Comparison of ENCODE assay signal across 11 mouse cellular contexts in the genomic region with DNA sequence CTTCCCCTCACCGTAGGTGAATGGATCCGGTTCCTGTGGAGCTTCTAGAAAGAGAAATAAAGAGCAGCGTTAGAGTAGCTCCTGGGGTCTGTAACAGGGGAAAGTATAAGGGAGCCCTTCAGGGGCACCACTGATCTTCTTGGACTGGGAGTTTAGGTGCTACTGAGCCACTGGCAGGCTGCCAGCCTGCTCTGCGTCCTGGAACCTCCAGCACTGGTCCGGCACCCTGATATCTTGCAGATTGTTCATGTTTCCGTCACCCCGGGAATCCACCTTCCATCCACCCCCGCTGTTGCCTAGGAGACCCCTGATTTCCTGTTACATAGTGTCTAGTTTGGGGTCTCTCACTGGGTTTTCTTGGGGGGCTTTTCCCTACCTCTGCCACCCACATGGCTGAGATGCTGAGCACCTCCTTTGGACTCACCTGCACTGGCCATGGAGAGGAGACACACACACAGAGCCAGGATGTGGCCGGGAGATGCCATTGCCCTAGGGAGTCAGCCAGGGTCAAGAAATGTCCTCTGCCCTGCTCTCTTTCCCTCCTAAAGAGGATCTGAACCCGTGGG. TPM values are rescaled to one million over a fixed set of nuclear protein-coding genes. Genes with fewer than 3 reads are reported as not detected.
A peak's percentile ranks its signal among the peaks of the same experiment; 100 is the strongest.
DNase-seq lines count a peak whose midpoint lies in the region; ATAC-seq and TF ChIP-seq lines count a peak whose summit lies in the region.
"Had no signal": no experiment of that assay in that cellular context is flagged by ENCODE, and none has a peak within 500 bp of the region (broad histone marks: within the 10 kb centered on the region; RNA-seq: fewer than 3 reads in every experiment).

No protein-coding gene starts in this region.

- H3K27ac ChIP-seq in embryonic facial prominence, embryonic 13.5 days, result no peak overlapping the region
- H3K27ac ChIP-seq in embryonic facial prominence, embryonic 10.5 days (replicated peaks), result no peak overlapping the region
- H3K27ac ChIP-seq in lung, postnatal 0 days (ENCODE audit: low read length), result 0 out of 2 replicates have a peak overlapping the region, but pooled peaks have one; percentile 80
- H3K27ac ChIP-seq in intestine, postnatal 0 days (ENCODE audit: low read depth, low read length), result no peak overlapping the region
- H3K27ac ChIP-seq: forebrain, embryonic 12.5 days; macrophage had no signal

- TF ChIP-seq CTCF in lung, postnatal 0 days (IDR thresholded peaks at IDR 0.05), result no peak
- TF ChIP-seq CTCF in intestine, postnatal 0 days (IDR thresholded peaks at IDR 0.05; ENCODE audit: low read depth), result no peak

- no peak for ATAC-seq in embryonic facial prominence, embryonic 13.5 days (ENCODE audit: insufficient number of reproducible peaks, insufficient read depth, low FRiP score, low TSS enrichment, low read depth)
- no peak for ATAC-seq in lung, postnatal 0 days
- no peak for ATAC-seq in intestine, postnatal 0 days
- no peak for ATAC-seq in erythroblast, adult 5-6 weeks (replicated peaks; ENCODE audit: low FRiP score, poor library complexity, severe bottlenecking)

- no peak overlapping the region for H3K4me3 ChIP-seq in embryonic facial prominence, embryonic 13.5 days
- H3K4me3 ChIP-seq in embryonic facial prominence, embryonic 10.5 days, result no peak overlapping the region
- H3K4me3 ChIP-seq in lung, postnatal 0 days (ENCODE audit: low read depth, low read length), result 0 out of 2 replicates have a peak overlapping the region, but pooled peaks have one; percentile 30
- H3K4me3 ChIP-seq in intestine, postnatal 0 days (ENCODE audit: low read depth, low read length), result peak overlapping the region; percentile 14; the same call in 1 of the 2 replicates
- H3K4me3 ChIP-seq: forebrain, embryonic 12.5 days; myocyte had no signal

- peak overlapping the region; percentile 59; the same call in 1 of the 2 replicates for H3K4me2 ChIP-seq in embryonic facial prominence, embryonic 13.5 days
- peak overlapping the region; percentile 44; the same call in 1 of the 2 replicates for H3K4me2 ChIP-seq in lung, postnatal 0 days (replicated peaks; ENCODE audit: low read depth, low read length)
- H3K4me2 ChIP-seq in intestine, postnatal 0 days (replicated peaks; ENCODE audit: low read depth), result peak overlapping the region; percentile 47; the same call in 1 of the 2 replicates

- intact Hi-C loops in left cerebral cortex, postnatal 14 days (cut with DNase I), result no loop called here

- H3K9me3 ChIP-seq in embryonic facial prominence, embryonic 13.5 days, result no peaks in the 10 kb centered on the region
- no peaks in the 10 kb centered on the region for H3K9me3 ChIP-seq in embryonic facial prominence, embryonic 10.5 days
- H3K9me3 ChIP-seq in lung, postnatal 0 days (ENCODE audit: low read length), result no peaks in the 10 kb centered on the region
- no peaks in the 10 kb centered on the region for H3K9me3 ChIP-seq in intestine, postnatal 0 days (ENCODE audit: control insufficient read depth)

- no peaks in the 10 kb centered on the region for H3K36me3 ChIP-seq in embryonic facial prominence, embryonic 13.5 days
- no peaks in the 10 kb centered on the region for H3K36me3 ChIP-seq in embryonic facial prominence, embryonic 10.5 days (replicated peaks)
- no peaks in the 10 kb centered on the region for H3K36me3 ChIP-seq in lung, postnatal 0 days (ENCODE audit: insufficient read depth, low read length)
- no peaks in the 10 kb centered on the region for H3K36me3 ChIP-seq in intestine, postnatal 0 days (ENCODE audit: control insufficient read depth, insufficient read depth)
- H3K36me3 ChIP-seq: forebrain, embryonic 12.5 days had no signal

- TF ChIP-seq EP300 in lung, postnatal 0 days (IDR thresholded peaks at IDR 0.05), result no peak

- no peak overlapping the region for H3K9ac ChIP-seq in embryonic facial prominence, embryonic 13.5 days
- no peak overlapping the region for H3K9ac ChIP-seq in lung, postnatal 0 days (replicated peaks; ENCODE audit: low read depth)
- no peak overlapping the region for H3K9ac ChIP-seq in intestine, postnatal 0 days (ENCODE audit: low read depth, low read length)
- H3K9ac ChIP-seq: forebrain, embryonic 12.5 days had no signal

- WGBS in embryonic facial prominence, embryonic 13.5 days, result 26% methylated on average over 10 of the region's 10 CpGs
- 35% methylated on average over 10 of the region's 10 CpGs for WGBS in embryonic facial prominence, embryonic 10.5 days
- 27% methylated on average over 10 of the region's 10 CpGs for WGBS in lung, postnatal 0 days
- WGBS in intestine, postnatal 0 days, result 37% methylated on average over 10 of the region's 10 CpGs

- no peak for DNase-seq in embryonic facial prominence, embryonic 10.5 days (ENCODE audit: low spot score)
- no peak for DNase-seq in lung, postnatal 0 days (ENCODE audit: low spot score)
- no peak for DNase-seq in lung, postnatal 25 days (ENCODE audit: low spot score)
- peak; percentile 65 for DNase-seq in testis, postnatal 10 days (ENCODE audit: low spot score)
- no peak for DNase-seq in left cerebral cortex, postnatal 14 days (ENCODE audit: low spot score in 2 of 2)

- H3K27me3 ChIP-seq in embryonic facial prominence, embryonic 13.5 days, result peaks cover 55% of the 10 kb centered on the region
- H3K27me3 ChIP-seq in embryonic facial prominence, embryonic 10.5 days (replicated peaks; ENCODE audit: low read depth, poor library complexity, severe bottlenecking), result peaks cover 67% of the 10 kb centered on the region
- H3K27me3 ChIP-seq in lung, postnatal 0 days (replicated peaks; ENCODE audit: insufficient read depth, low read length), result peaks cover 32% of the 10 kb centered on the region
- H3K27me3 ChIP-seq in intestine, postnatal 0 days (replicated peaks; ENCODE audit: control insufficient read depth, insufficient read depth, low read length), result peaks cover 47% of the 10 kb centered on the region

- H3K4me1 ChIP-seq in embryonic facial prominence, embryonic 13.5 days, result peaks cover 72% of the 10 kb centered on the region
- H3K4me1 ChIP-seq in embryonic facial prominence, embryonic 10.5 days, result peaks cover 71% of the 10 kb centered on the region
- H3K4me1 ChIP-seq in lung, postnatal 0 days (ENCODE audit: insufficient read depth, low read depth, low read length), result 0 out of 2 replicates have a peak, but pooled peaks cover 7% of the 10 kb centered on the region
- H3K4me1 ChIP-seq in intestine, postnatal 0 days (replicated peaks; ENCODE audit: control insufficient read depth, insufficient read depth, low read length), result no peaks in the 10 kb centered on the region

RNA-seq across cellular contexts. Expression of a gene that starts 2.7 kb away (rescaled TPM):
- polyA plus RNA-seq in embryonic facial prominence, embryonic 13.5 days (2015; fragmentation: Nextera tagmentation; extraction: Ambion mirVana), result 18.3 and 23.1 TPM in 2 replicates
- polyA plus RNA-seq in embryonic facial prominence, embryonic 10.5 days (2016; fragmentation: Nextera tagmentation; extraction: Ambion mirVana), result 0.55 and 3.1 TPM in 2 replicates
- 1.2 and 1.8 TPM in 2 replicates for polyA plus RNA-seq in lung, postnatal 0 days (2015; fragmentation: Nextera tagmentation; extraction: Ambion mirVana)
- 15.2 and 16.2 TPM in 2 replicates for polyA plus RNA-seq in intestine, postnatal 0 days (2015; fragmentation: Nextera tagmentation; extraction: Ambion mirVana)
- not detected in 2 replicates for total RNA-seq in erythroblast, adult 5-6 weeks (2015; ENCODE audit: low replicate concordance)
- not detected in 2 replicates for total RNA-seq in erythroblast, adult 5-6 weeks (2017; ENCODE audit: low replicate concordance)
- 100 to 1,000 TPM; 326 to 365 TPM for total RNA-seq in left cerebral cortex, postnatal 14 days (2021)
- polyA plus RNA-seq: macrophage, myocyte had no signal

RNA-seq across cellular contexts. Expression of a gene that starts 3.0 kb away (rescaled TPM):
- 50.0 and 59.2 TPM in 2 replicates for polyA plus RNA-seq in embryonic facial prominence, embryonic 13.5 days (2015; fragmentation: Nextera tagmentation; extraction: Ambion mirVana)
- polyA plus RNA-seq in embryonic facial prominence, embryonic 10.5 days (2016; fragmentation: Nextera tagmentation; extraction: Ambion mirVana), result 9.8 and 12.2 TPM in 2 replicates
- polyA plus RNA-seq in lung, postnatal 0 days (2015; fragmentation: Nextera tagmentation; extraction: Ambion mirVana), result 175 and 211 TPM in 2 replicates
- polyA plus RNA-seq in intestine, postnatal 0 days (2015; fragmentation: Nextera tagmentation; extraction: Ambion mirVana), result 78.9 and 83.1 TPM in 2 replicates
- not detected in 2 replicates for total RNA-seq in erythroblast, adult 5-6 weeks (2015; ENCODE audit: low replicate concordance)
- not detected in 2 replicates for total RNA-seq in erythroblast, adult 5-6 weeks (2017; ENCODE audit: low replicate concordance)
- total RNA-seq in left cerebral cortex, postnatal 14 days (2021), result 10 to 100 TPM; 46.1 to 47.7 TPM
- polyA plus RNA-seq: macrophage had no signal

RNA-seq across cellular contexts. Expression of a gene that starts 5.2 kb away (rescaled TPM):
- polyA plus RNA-seq in embryonic facial prominence, embryonic 13.5 days (2015; fragmentation: Nextera tagmentation; extraction: Ambion mirVana), result 1.3 and 1.7 TPM in 2 replicates
- polyA plus RNA-seq in embryonic facial prominence, embryonic 10.5 days (2016; fragmentation: Nextera tagmentation; extraction: Ambion mirVana), result 2.5 and 2.8 TPM in 2 replicates
- polyA plus RNA-seq in lung, postnatal 0 days (2015; fragmentation: Nextera tagmentation; extraction: Ambion mirVana), result 0.20 and 0.27 TPM in 2 replicates
- polyA plus RNA-seq in intestine, postnatal 0 days (2015; fragmentation: Nextera tagmentation; extraction: Ambion mirVana), result 0.70 and 0.78 TPM in 2 replicates
- not detected in 2 replicates for total RNA-seq in erythroblast, adult 5-6 weeks (2015; ENCODE audit: low replicate concordance)
- total RNA-seq in erythroblast, adult 5-6 weeks (2017; ENCODE audit: low replicate concordance), result not detected in 2 replicates
- total RNA-seq in left cerebral cortex, postnatal 14 days (2021), result 10 to 100 TPM; 16.2 to 17.5 TPM
- polyA plus RNA-seq: myocyte had no signal

RNA-seq across cellular contexts. Expression of a gene that starts 11.7 kb away (rescaled TPM):
- 16.7 and 20.7 TPM in 2 replicates for polyA plus RNA-seq in embryonic facial prominence, embryonic 13.5 days (2015; fragmentation: Nextera tagmentation; extraction: Ambion mirVana)
- polyA plus RNA-seq in embryonic facial prominence, embryonic 10.5 days (2016; fragmentation: Nextera tagmentation; extraction: Ambion mirVana), result 9.1 and 9.5 TPM in 2 replicates
- polyA plus RNA-seq in lung, postnatal 0 days (2015; fragmentation: Nextera tagmentation; extraction: Ambion mirVana), result 168 and 206 TPM in 2 replicates
- 18.2 and 19.3 TPM in 2 replicates for polyA plus RNA-seq in intestine, postnatal 0 days (2015; fragmentation: Nextera tagmentation; extraction: Ambion mirVana)
- total RNA-seq in erythroblast, adult 5-6 weeks (2015; ENCODE audit: low replicate concordance), result 183 and 286 TPM in 2 replicates
- total RNA-seq in erythroblast, adult 5-6 weeks (2017; ENCODE audit: low replicate concordance), result 67.1 and 90.7 TPM in 2 replicates
- total RNA-seq in left cerebral cortex, postnatal 14 days (2021), result 10 to 100 TPM; 36.3 to 37.2 TPM

RNA-seq across cellular contexts. Expression of a gene that starts 22.5 kb away (rescaled TPM):
- 55.9 and 59.6 TPM in 2 replicates for polyA plus RNA-seq in embryonic facial prominence, embryonic 13.5 days (2015; fragmentation: Nextera tagmentation; extraction: Ambion mirVana)
- 7.5 and 8.8 TPM in 2 replicates for polyA plus RNA-seq in embryonic facial prominence, embryonic 10.5 days (2016; fragmentation: Nextera tagmentation; extraction: Ambion mirVana)
- polyA plus RNA-seq in lung, postnatal 0 days (2015; fragmentation: Nextera tagmentation; extraction: Ambion mirVana), result 76.1 and 78.1 TPM in 2 replicates
- 40.4 and 48.0 TPM in 2 replicates for polyA plus RNA-seq in intestine, postnatal 0 days (2015; fragmentation: Nextera tagmentation; extraction: Ambion mirVana)
- total RNA-seq in erythroblast, adult 5-6 weeks (2015; ENCODE audit: low replicate concordance), result not detected in 2 replicates
- total RNA-seq in erythroblast, adult 5-6 weeks (2017; ENCODE audit: low replicate concordance), result not detected in 2 replicates
- not detected for total RNA-seq in left cerebral cortex, postnatal 14 days (2021)
- polyA plus RNA-seq: macrophage had no signal

Comparison
In these comparisons a context has a peak if more than half of its experiments do, and no peak if none do; other contexts are left out.
1. H3K4me3 ChIP-seq: peak in lung, postnatal 0 days (single experiment) and intestine, postnatal 0 days (single experiment); none in embryonic facial prominence, embryonic 13.5 days (single experiment) and embryonic facial prominence, embryonic 10.5 days (single experiment).
2. Peak in every context shown above with its lines, with median percentiles within 50 percentile points of each other: H3K4me2 ChIP-seq.